Mouse (Mus musculus) stomach, embryonic 16.5 days (tissue): ENCODE results near the gene Fap. TPM values are rescaled to one million over a fixed set of nuclear protein-coding genes. Genes with fewer than 3 reads are reported as not detected.

Experiments used
- ATAC-seq: fragments of 200-750 bp; cut with Nextera tagmentation; 2 replicates; pipeline ENCODE4 v1.8.0; 2017; ENCODE audit warnings: moderate number of reproducible peaks, moderate TSS enrichment; ENCODE audit not compliant: insufficient read depth, low FRiP score
- H3K27ac ChIP-seq: fragments of 300-500 bp; sonication (generic); 2 replicates; pipeline ENCODE4 v1.5.1; 2014; ENCODE audit warnings: low read length
- H3K27me3 ChIP-seq: fragments of 300-500 bp; sonication (generic); 2 replicates; pipeline ENCODE4 v1.6.1; 2014; ENCODE audit warnings: low read length, control low read depth, mixed read lengths; ENCODE audit not compliant: control insufficient read depth, insufficient read depth
- H3K36me3 ChIP-seq: fragments of 300-500 bp; sonication (generic); 2 replicates; pipeline ENCODE4 v1.6.1; 2014; ENCODE audit warnings: low read length; ENCODE audit not compliant: control insufficient read depth, insufficient read depth
- H3K4me1 ChIP-seq: fragments of 300-500 bp; sonication (generic); 2 replicates; pipeline ENCODE4 v1.6.1; 2014; ENCODE audit warnings: low read length, control low read depth, mixed read lengths; ENCODE audit not compliant: control insufficient read depth, insufficient read depth
- H3K4me2 ChIP-seq: fragments of 300-500 bp; sonication (generic); 2 replicates; pipeline ENCODE4 v1.6.1; 2014; ENCODE audit warnings: low read depth, low read length, mixed read lengths
- H3K4me3 ChIP-seq: fragments of 300-500 bp; sonication (generic); replicated peaks from 2 replicates; pipeline ENCODE4 v1.5.1; 2014; ENCODE audit warnings: mild to moderate bottlenecking, low read length
- H3K9ac ChIP-seq: fragments of 300-500 bp; sonication (generic); 2 replicates; pipeline ENCODE4 v1.6.1; 2014; ENCODE audit warnings: low read length
- H3K9me3 ChIP-seq: fragments of 300-500 bp; sonication (generic); replicated peaks from 2 replicates; pipeline ENCODE4 v1.6.1; 2016; ENCODE audit warnings: low read length, control low read depth; ENCODE audit not compliant: control insufficient read depth
- WGBS: fragments of 180-500 bp; shearing (Covaris S2); extraction: QIAGEN DNeasy Blood & Tissue Kit; methylation state at CpG from one replicate; pipeline ENCODE4 v1.1.7; 2014; 5-methylcytosine and 5-hydroxymethylcytosine counted together
- polyA plus RNA-seq: library from polyadenylated mRNA; unstranded; fragments of >200 nt; fragmentation: Nextera tagmentation; extraction: Ambion mirVana; gene quantifications from 2 replicates; pipeline ENCODE4 v1.2.1, GENCODE M21; 2015

Fap gene
- polyA plus RNA-seq, 1 experiment from 2014 or later, result 18.4 TPM

DNA sequence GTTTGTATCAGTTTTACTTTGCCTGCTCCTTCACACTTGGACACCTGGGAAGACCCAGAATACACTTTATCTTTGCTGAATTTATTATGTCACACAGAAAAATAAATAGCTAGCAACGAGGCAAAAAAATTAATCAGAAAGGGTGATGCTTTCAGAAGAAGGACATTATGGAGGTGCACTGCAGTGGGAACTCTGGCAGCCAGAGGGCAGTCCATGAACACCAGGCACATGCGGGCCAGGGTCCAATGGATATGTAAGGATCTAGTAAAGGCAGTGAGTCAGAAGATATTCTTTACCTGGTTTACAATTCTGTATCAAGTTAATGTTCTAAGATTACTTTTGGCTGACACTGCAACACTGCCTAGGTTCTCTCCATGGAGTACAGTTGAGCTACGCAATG lies 24.2 kb downstream of the Fap start:
- Histone ChIP-seq H3K4me3 (no peak overlapping the region), H3K27me3 (no peaks in the 10 kb centered on the region), H3K9ac (no peak overlapping the region), H3K9me3 (no peaks in the 10 kb centered on the region), H3K4me2 (no peak overlapping the region), H3K27ac (no peak overlapping the region), H3K4me1 (no peaks in the 10 kb centered on the region), H3K36me3 (no peaks in the 10 kb centered on the region)
- 82% methylated on average over 3 of the region's 3 CpGs for WGBS
- no peak for ATAC-seq

DNA sequence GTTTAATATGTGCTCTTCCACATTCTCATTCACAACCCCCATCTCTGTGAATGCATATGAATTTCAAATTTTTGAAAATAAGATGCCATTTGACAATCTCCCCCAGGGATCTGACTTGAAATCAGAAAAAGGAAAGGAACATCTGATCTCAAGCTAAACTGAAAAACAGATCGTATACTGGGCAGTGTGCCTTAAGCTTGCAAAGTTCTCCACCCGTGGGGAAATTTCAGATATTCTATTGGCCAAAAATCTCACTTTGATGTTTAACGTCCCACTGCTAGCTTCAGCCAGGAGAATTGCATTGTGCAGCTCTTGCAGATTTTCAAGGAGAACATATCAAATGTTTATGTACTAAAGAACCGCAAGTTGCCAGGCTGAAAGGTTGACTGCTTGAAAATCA lies 24.7 kb downstream of the Fap start:
- Histone ChIP-seq H3K27me3 (no peaks in the 10 kb centered on the region), H3K36me3 (no peaks in the 10 kb centered on the region)
- 72% methylated on average over 4 of the region's 4 CpGs for WGBS

DNA sequence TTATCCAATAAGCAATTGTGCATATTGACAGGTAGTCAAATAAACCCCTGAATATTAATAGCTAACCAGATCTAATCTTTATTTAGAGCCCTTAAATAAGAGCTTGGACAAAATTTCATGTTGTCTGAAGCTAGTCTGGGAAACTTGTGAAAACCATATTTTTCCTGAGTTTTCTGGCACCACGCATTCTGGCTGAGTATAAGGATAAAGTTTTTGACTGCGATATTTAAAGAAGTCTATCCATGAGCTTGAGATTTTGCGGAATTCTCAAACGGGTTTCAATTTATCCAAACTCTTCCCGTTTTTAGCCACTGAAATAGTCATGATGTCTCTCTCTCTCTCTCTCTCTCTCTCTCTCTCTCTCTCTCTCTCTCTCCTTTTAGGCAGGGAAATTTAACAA lies 25.8 kb downstream of the Fap start:
- Histone ChIP-seq H3K4me1 (no peaks in the 10 kb centered on the region), H3K36me3 (no peaks in the 10 kb centered on the region), H3K4me2 (no peak overlapping the region), H3K27me3 (no peaks in the 10 kb centered on the region), H3K27ac (no peak overlapping the region), H3K4me3 (no peak overlapping the region), H3K9ac (no peak overlapping the region), H3K9me3 (no peaks in the 10 kb centered on the region)
- no peak for ATAC-seq
- WGBS, result 87% methylated on average over 5 of the region's 5 CpGs

More for the DNA sequence above, 24.7 kb downstream of the Fap start:
- no peaks in the 10 kb centered on the region for H3K9me3 ChIP-seq
- H3K9ac ChIP-seq, result no peak overlapping the region
- H3K4me1 ChIP-seq, result no peaks in the 10 kb centered on the region
- H3K27ac ChIP-seq, result no peak overlapping the region
- no peak overlapping the region for H3K4me3 ChIP-seq
- no peak for ATAC-seq
- no peak overlapping the region for H3K4me2 ChIP-seq

DNA sequence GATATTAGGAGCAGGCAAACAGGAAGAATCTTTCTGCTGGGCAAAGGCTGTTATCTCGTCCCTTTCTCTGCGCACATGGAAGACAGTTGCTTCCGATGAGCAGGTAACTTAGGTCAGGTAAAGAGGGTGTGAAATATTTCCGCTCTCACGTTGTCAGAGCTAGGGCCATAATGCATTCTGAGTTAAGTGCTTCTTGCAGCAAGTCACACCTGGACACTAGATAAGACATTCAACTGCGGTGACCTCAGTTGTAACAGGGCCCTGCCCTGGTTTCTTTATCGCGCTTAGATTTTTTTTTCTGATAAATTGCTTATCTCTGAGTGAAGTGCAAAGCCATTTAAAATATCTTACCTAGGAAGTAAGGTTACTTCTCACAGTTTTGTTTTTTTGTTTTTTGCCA lies 38.4 kb downstream of the Fap start:
- Histone ChIP-seq H3K4me3 (no peak overlapping the region), H3K36me3 (no peaks in the 10 kb centered on the region), H3K4me2 (no peak overlapping the region), H3K27ac (no peak overlapping the region), H3K9me3 (no peaks in the 10 kb centered on the region), H3K27me3 (no peaks in the 10 kb centered on the region), H3K9ac (no peak overlapping the region), H3K4me1 (no peaks in the 10 kb centered on the region)
- WGBS, result 67% methylated on average over 8 of the region's 8 CpGs
- no peak for ATAC-seq

DNA sequence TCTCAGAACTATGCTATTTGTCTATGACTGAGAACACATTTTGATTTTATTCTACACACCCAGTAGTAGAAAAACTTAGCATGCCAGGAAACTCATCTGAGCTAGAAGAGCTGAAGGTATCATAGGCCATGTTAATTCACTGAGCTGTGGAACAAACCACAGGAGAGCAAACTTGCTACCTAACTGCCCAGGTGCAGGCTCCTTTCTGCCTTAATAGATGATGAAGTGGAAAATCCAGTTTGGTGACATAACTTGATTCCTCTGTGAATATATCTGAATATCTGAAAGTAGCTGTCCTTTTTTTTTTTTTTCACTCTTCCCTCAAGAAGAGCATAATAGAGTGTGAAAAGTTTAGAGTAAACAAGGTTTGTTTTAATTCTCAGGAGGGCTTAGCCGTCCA lies 42.8 kb downstream of the Fap start:
- Histone ChIP-seq H3K9ac (no peak overlapping the region), H3K4me3 (no peak overlapping the region), H3K27me3 (no peaks in the 10 kb centered on the region), H3K4me1 (no peaks in the 10 kb centered on the region), H3K36me3 (no peaks in the 10 kb centered on the region), H3K9me3 (no peaks in the 10 kb centered on the region), H3K27ac (no peak overlapping the region), H3K4me2 (no peak overlapping the region)
- ATAC-seq, result no peak
- 21% methylated on average over 1 of the region's 1 CpGs for WGBS

DNA sequence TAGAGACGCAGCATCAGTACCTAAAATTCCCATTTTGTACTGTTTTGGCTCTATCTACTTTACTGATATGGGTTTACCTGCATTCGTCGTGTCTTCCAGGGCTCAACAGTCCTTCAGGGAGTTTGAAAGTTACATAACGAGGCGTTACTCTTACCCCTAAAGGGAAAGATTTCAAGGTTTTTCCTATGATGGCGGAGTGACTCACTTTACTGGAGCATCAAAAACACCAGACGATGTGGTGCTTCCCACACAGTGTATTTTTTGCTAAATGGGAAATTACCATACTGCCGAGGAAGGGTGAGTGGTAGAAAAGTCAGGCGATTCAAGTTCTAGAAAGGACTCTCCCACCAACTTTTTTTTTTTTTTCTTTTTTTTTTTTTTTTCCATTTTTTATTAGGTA lies 47.5 kb downstream of the Fap start:
- no peak overlapping the region for H3K9ac ChIP-seq
- ATAC-seq, result no peak
- H3K4me2 ChIP-seq, result no peak overlapping the region
- H3K36me3 ChIP-seq, result no peaks in the 10 kb centered on the region
- no peaks in the 10 kb centered on the region for H3K27me3 ChIP-seq
- H3K9me3 ChIP-seq, result no peaks in the 10 kb centered on the region
- WGBS, result 94% methylated on average over 9 of the region's 9 CpGs
- no peak overlapping the region for H3K27ac ChIP-seq
- no peaks in the 10 kb centered on the region for H3K4me1 ChIP-seq
- H3K4me3 ChIP-seq, result no peak overlapping the region

DNA sequence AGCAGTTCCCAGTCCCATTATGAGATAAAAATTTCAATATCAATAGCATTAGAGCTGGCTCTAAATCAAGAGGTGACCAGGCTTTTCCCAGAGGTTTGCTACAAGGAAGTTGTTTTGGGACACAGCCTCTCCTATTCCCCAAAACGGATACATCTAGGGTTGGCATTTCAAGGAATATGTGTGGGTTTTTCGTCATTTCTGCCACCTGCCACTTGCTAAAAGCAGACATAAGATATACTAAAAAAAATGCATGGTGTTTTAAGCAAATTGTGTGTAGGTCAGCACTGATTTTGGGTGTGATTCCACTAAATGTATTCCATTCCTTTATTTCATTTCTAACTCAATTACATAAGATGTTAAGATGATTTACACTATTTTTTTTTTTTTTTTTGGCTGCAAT lies 56.1 kb downstream of the Fap start:
- Histone ChIP-seq H3K9ac (no peak overlapping the region), H3K4me2 (no peak overlapping the region), H3K36me3 (no peaks in the 10 kb centered on the region), H3K9me3 (no peaks in the 10 kb centered on the region), H3K27me3 (no peaks in the 10 kb centered on the region), H3K4me1 (no peaks in the 10 kb centered on the region), H3K27ac (no peak overlapping the region), H3K4me3 (no peak overlapping the region)
- ATAC-seq, result no peak
- 78% methylated on average over 2 of the region's 2 CpGs for WGBS

DNA sequence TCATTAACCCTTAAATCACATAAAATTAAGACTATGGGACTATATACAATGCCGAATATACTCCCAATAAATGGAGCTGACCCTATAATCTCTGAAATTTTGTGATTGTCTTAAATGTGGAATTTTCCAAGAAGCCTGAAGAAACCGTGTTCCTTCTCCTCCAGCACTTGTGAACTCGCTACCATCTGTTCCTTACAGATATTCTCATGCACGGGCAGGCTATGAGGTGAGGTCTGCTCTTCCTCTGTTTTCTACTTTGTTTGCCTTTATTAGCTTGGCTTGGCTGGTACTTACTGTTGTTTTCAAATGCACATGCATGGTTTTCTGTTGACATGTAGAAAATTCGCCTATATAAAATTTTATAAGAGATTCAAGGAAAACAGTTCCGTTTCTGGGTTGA lies 59.4 kb downstream of the Fap start:
- Histone ChIP-seq H3K4me1 (no peaks in the 10 kb centered on the region), H3K9me3 (no peaks in the 10 kb centered on the region), H3K9ac (no peak overlapping the region), H3K36me3 (no peaks in the 10 kb centered on the region), H3K4me2 (no peak overlapping the region), H3K27me3 (no peaks in the 10 kb centered on the region), H3K4me3 (no peak overlapping the region), H3K27ac (no peak overlapping the region)
- no peak for ATAC-seq
- 88% methylated on average over 6 of the region's 6 CpGs for WGBS

DNA sequence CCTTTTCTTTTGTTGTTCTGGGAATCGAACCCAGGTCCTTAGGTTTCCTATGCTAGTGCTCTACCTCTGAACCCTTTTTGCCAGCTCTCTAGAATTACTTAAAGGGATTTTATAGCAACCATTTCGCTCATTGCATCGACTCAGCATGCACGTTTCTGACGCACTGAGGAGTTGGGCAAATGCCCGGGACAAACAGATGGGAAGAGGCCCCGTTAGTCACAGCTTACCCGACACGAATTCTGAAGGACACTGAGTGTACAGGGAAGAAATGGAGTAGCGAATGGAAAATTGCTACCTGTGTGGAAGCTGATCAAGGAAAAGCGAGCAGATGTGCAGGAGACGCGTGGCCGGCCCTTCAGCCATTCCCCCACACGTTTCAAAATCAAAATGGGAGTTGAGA lies 60.4 kb downstream of the Fap start:
- Histone ChIP-seq H3K27ac (no peak overlapping the region), H3K36me3 (no peaks in the 10 kb centered on the region), H3K27me3 (no peaks in the 10 kb centered on the region), H3K4me1 (no peaks in the 10 kb centered on the region), H3K9ac (no peak overlapping the region), H3K4me2 (no peak overlapping the region), H3K4me3 (no peak overlapping the region), H3K9me3 (no peaks in the 10 kb centered on the region)
- WGBS, result 88% methylated on average over 15 of the region's 15 CpGs
- no peak for ATAC-seq

DNA sequence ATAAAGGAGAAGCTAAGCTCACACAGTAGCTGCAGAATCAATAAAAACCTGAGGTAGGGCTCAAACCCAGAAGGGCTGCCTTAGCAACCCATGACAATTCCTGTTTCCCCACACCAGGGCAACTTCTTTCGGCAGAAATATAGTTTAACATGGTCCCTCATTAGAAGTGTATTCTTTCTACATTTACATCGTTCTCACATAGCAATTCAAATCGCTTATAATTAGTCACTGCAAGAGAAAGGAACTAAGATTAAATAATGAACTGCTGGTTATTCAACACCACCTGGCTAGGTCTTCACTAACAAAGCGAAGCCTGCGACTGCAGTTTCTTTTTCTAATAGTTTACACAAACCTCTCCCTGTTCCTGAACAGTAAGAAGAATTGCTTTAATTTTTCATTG lies 66.7 kb downstream of the Fap start:
- 56% methylated on average over 5 of the region's 5 CpGs for WGBS
- no peaks in the 10 kb centered on the region for H3K36me3 ChIP-seq
- no peaks in the 10 kb centered on the region for H3K27me3 ChIP-seq
- H3K9ac ChIP-seq, result no peak overlapping the region
- no peaks in the 10 kb centered on the region for H3K4me1 ChIP-seq
- no peak overlapping the region for H3K4me2 ChIP-seq
- H3K4me3 ChIP-seq, result no peak overlapping the region
- no peaks in the 10 kb centered on the region for H3K9me3 ChIP-seq
- H3K27ac ChIP-seq, result no peak overlapping the region
- ATAC-seq, result no peak
